Mouse (Mus musculus) adrenal gland (tissue): Measurements from ENCODE around the gene Pecam1.
"Not testable (repeated sequence)": the region's sequence is repeated elsewhere in the genome, so short reads cannot be mapped to it uniquely, and the experiment has no call there.

Experiments used
- intact Hi-C: fragments of 180-260 bp; cut with DNase I; formaldehyde crosslinking; loops from one replicate; pipeline ENCODE4 v1.15.1; 2025

The Pecam1 gene

DNA sequence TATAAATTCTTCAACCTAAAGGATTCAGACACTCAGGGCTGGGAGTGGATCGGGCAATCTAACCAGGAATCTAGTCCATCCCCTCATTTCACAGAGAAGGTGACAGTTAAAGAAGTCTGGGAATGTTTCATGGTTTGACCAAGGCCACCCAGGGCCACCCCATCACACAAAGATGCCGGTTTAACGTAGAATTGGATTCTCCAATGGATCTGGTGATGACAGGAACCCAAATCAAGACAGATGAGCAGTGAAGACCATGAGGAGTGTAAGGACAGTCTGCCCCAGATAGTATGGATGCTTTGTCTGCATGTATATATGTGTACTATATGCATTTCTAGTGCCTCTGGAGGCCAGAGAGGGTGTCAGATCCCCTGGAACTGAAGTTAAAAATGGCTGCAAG, 80.2 kb downstream of the Pecam1 start:
- intact Hi-C loops, result no loop called here

DNA sequence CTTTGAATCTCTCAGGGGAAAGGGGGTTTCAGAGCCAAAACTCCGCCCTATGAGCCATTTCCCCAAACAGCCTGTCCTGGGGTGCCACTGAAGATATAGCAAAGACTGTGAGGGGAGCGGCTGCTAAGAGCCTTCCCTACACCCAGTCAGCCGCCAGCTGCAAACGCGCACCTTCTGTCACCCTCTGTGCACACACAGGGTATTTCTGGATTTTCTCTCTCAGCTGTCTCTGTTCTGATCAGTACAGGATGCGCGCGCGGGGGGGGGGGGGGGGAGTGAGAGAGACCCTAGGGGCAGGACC, 80.6 kb downstream of the Pecam1 start:
- intact Hi-C loops, result no loop called here

DNA sequence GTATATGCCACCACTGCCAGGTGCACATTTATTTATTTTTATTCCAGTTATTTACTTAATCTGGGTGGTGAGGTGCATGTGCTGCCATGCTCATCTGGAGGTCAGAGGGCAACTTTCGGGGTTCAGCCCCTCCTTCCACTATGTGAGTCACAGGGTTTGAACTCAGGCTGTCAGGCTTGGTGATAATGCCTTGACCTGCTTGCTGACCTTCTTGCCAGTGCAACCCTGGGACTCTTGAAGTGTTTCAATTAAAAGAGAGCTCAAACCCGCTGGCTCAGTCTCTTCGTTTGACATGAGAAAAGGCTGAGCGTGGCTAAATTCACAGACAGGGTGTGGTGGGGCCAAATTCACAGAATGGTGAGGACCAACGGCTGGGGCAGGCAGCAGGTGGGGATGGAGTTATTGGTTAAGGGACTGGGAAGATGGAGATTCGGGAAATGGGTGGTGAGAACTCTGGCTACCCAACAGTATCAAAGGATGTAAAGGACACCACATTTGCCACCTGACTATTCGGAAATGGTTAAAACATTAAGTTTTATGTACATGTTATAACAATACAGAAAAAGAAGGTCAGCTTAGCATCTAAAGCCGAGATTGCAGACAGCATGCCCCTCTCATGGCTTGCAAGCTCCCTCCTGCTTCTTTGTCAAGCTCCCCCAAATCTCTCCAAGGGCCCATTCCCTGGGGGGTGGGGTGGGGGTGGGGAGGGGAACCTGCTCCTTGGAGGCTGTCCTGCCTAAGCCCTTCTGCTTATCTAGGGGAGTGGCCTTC, 81.1 kb downstream of the Pecam1 start:
- intact Hi-C loops, result no loop called here

GRCm38 (mm10) chr11:106668336-106668735, 82.1 kb downstream of the Pecam1 start:
- intact Hi-C loops, result no loop called here

DNA sequence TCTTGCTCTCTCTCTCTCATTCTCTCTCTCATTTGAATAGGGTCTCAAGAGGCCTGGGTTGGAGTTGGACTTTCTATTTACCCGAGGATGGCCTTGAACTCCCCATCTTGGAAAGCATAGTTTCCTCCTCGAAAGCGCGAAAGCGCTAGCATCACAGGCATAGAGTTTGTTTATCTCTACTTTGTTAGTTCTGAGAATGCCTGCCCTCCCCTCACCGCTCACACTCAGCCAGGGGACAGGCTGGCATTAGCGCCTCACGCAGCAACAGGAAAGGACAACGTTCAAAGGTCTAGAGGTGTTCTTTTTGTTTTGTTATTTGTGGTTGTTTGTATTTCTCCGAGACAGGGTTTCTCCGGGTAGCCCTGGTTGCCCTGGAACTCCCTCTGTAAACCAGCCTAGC, 82.6 kb downstream of the Pecam1 start:
- intact Hi-C loops, result no loop called here

- intact Hi-C loops, result no loop called here
These were observed 83.8 kb downstream of the Pecam1 start for GRCm38 (mm10) chr11:106666470-106667107.

GRCm38 (mm10) chr11:106665841-106666240, 84.6 kb downstream of the Pecam1 start:
- intact Hi-C loops, result no loop called here

GRCm38 (mm10) chr11:106665328-106665727, 85.1 kb downstream of the Pecam1 start:
- intact Hi-C loops, result no loop called here

DNA sequence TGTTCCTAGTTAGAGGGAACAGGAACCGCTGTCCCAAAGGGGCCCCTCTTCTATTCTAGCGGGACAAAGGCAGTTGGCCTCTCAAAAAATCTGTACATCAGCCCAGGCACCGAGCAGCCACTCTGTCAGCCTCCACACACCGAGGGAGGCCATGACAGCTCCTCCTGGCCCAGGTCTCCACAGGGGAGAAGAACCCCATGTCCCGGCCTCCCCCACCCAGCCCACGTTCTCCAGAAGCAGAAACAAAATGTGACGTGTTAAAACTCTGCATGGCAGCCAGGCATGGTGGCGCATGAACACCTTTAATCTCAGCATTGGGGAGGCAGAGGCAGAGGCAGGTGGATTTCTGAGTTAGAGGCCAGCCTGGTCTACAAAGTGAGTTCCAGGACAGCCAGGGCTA, 85.7 kb downstream of the Pecam1 start:
- intact Hi-C loops, result no loop called here

DNA sequence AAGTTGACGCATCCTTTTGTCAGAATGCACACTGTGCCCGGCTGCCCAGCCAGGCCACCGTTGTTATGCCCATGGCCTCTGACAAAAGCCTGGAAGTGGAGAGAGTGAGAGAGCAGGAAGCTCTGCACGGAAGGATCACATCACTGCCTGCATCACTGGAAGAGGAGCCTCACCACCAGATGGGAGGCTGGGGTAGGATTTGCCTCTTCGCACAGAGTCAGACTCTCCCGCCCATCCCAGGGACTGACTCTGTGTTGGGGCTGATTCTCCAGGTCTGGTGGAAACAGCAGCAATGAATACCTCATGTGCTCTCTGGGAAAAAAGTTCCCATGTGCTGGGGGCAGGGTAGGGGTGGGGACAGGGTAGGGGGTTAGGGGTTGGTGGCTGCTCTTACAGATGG, 86.6 kb downstream of the Pecam1 start:
- intact Hi-C loops, result no loop called here

GRCm38 (mm10) chr11:106662634-106663407, 87.6 kb downstream of the Pecam1 start:
- intact Hi-C loops, result no loop called here

- intact Hi-C loops, result no loop called here
These were observed 89.9 kb downstream of the Pecam1 start for GRCm38 (mm10) chr11:106660453-106661081.

DNA sequence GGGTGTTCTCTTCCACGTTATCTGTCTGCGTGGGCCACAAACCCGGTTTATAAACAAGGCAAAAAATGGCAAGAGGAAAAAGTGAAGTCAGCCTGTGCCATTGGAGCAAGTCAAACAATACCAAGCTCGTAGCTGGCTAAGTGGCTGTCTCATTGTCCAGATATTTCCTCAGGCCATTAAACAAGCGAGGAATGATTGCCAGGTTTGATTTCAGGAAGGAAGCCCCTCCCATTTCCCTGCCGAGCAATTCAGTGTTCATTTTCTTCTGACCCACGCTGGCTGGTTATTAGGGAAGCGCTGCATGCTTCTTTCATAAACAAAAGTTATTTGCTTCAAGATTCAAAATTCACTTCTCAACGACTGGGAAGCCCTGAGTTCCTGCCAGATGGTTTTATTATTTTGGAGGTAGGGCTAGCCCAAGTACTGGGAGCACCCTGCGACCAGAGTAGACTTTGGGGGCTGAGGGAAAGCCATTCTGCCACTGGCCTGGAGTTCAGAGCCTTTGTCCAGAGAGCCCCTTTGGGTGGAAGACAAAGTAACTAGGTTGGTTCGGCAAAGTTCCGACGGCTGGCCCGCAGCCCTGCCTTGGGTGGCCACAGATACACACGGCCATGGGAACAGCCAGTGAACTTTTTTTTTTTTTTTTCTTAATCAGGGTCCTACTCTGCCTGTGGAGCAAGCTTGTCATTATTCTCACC, 90.7 kb downstream of the Pecam1 start:
- intact Hi-C loops, result loop anchor here (2.0 kb wide), 1 partner anchor 19 kb away; no protein-coding TSS in a partner anchor

- intact Hi-C loops, result loop anchor here (2.0 kb wide), 1 partner anchor 21 kb away; no protein-coding TSS in a partner anchor
These were observed 92.2 kb downstream of the Pecam1 start for GRCm38 (mm10) chr11:106658051-106658880.

DNA sequence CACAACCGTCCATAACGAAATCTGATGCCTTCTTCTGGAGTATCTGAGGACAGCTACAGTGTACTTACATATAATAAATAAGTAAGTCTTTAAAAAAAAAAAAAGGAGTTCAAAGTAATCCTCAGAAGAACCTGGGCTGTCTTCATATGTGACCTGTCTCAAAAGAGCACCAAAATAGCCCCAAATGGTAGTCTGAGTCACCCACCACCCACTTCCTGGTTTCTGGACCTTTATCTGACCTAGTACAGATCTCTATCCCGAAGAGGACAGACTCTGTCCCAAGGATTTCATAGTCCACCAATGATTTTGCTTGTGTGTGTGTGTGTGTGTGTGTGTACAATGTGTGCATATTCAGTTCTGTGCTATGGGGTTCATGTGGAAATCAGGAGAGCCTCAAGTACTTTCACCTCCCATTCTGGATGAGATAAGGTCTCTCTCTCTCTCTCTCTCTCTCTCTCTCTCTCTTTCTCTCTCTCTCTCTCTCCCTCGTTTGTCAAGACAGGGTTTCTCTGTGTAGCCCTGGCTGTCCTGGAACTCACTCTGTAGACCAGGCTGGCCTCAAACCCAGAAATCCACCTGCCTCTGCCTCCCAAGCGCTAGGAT, 93.4 kb downstream of the Pecam1 start:
- intact Hi-C loops, result not testable (repeated sequence)

DNA sequence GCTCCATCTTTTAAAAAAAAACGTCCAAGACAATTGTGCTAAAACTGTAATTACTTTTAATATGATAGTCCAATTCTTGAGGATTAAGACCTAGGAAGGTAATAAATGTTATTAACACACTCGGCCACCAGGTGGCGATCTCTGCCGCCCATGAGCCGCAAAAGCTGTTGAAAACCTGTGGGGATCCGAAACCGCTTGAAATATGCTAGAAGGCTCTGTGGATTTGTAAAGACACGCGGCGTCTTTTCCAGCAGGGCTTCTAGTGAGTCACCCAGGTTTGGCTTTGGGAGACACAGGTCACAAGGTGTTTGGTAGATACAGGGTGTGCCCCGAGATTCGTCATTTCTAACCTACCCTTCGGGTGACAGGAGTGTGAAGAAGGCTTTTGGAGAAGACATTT, 102.1 kb downstream of the Pecam1 start:
- intact Hi-C loops, result loop anchor here (5.0 kb wide), 1 partner anchor 34 kb away; no protein-coding TSS in a partner anchor

- intact Hi-C loops, result no loop called here
These were observed 107.3 kb downstream of the Pecam1 start for GRCm38 (mm10) chr11:106642966-106643637.

DNA sequence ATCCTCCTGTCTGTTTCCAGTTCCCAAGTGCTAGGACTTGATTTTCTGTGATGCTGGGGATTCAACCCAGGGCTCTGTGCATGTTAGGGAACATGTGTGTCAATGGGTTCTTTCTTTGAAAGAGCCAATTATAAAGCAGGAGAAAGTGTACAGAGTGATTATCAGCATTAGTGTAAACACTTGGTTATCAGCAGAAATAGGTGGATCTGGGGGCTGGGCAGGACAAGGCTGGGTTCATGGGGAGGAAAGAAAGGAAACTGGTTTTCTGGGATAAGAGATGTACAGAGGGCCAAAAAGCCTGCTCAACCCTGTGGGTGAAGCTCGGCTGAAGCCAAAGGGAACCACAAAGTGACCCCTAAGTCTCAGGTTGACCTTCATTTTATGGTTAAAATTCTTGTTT, 108.8 kb downstream of the Pecam1 start:
- intact Hi-C loops, result no loop called here

DNA sequence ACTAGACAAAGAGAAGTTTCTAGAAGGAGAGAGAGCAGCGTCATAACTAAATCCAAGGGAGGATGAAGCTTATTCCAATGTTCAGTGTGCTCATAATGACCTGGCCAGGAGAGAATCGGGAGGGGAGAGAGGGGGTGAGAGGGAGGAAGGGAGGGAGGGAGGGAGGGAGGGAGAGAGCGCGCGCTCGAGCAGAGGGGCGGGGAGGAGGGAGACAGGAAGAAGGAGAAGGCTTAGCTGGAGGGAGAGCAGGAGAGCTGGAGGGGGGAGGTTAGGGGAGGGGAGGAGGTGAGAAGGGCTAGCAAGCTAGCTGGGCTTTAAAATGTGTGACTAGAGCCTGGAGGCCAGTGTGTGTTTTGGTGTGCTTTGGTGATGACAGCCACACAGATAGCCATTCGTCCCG, 110.4 kb downstream of the Pecam1 start:
- intact Hi-C loops, result no loop called here
